ENCODE assay signal across 17 mouse cellular contexts in the genomic region with DNA sequence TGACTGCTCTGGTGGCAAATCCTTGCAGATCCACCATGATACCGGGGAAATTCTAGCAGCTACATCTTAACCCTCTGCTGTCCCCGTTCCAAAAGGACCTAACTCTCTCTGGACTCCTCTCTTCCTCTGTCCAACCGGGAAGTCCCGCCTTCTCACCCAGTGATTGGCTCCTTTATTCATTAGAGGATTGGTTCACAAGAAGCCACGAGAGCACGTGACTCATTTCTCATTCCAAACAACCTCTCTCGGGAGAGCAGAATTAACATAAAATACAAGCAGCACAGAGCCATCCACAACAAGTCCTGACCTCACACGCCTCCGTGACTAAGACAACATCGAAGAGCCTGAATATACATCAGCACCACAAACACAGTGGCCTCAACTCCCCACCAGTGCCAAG. TPM values are rescaled to one million over a fixed set of nuclear protein-coding genes. Genes with fewer than 3 reads are reported as not detected.
DNase-seq lines count a peak whose midpoint lies in the region; TF ChIP-seq lines count a peak whose summit lies in the region.
"Had no signal": no experiment of that assay in that cellular context is flagged by ENCODE, and none has a peak within 500 bp of the region (broad histone marks: within the 10 kb centered on the region; RNA-seq: fewer than 3 reads in every experiment).

No protein-coding gene starts in this region.

- no peaks in the 10 kb centered on the region for H3K79me2 ChIP-seq in CH12.LX (replicated peaks; ENCODE audit: control insufficient read depth, extremely low read depth, insufficient read depth, poor library complexity, severe bottlenecking)

- H3K27ac ChIP-seq in CH12.LX (ENCODE audit: insufficient read depth, low read depth), result no peak overlapping the region
- H3K27ac ChIP-seq in hindbrain, embryonic 10.5 days, result no peak overlapping the region
- H3K27ac ChIP-seq: embryonic facial prominence, embryonic 15.5 days; heart, embryonic 13.5 days; hindbrain, embryonic 15.5 days; midbrain, embryonic 10.5 days had no signal

- WGBS in lung, adult 2 months, result 82% methylated on average over 10 of the region's 10 CpGs
- WGBS in hindbrain, embryonic 10.5 days, result 87% methylated on average over 10 of the region's 10 CpGs

- TF ChIP-seq POLR2A in lung, adult 2 months (IDR thresholded peaks at IDR 0.05; ENCODE audit: borderline replicate concordance, extremely low read depth, low read depth, low read length), result no peak
- peak; percentile 44 for TF ChIP-seq POLR2A in CH12.LX (IDR thresholded peaks at IDR 0.05; ENCODE audit: low read depth, low read length)

- no peak overlapping the region for H3K4me3 ChIP-seq in lung, adult 2 months (replicated peaks; ENCODE audit: extremely low read depth, low read depth, low read length)
- H3K4me3 ChIP-seq in CH12.LX (replicated peaks in 1 of 3; ENCODE audit: low read depth in 2 of 3, low read length in 2 of 3, poor library complexity in 1 of 3), result peak overlapping the region in 2 of 3 experiments; percentile 13 to 50
- no peak overlapping the region for H3K4me3 ChIP-seq in hindbrain, embryonic 10.5 days
- H3K4me3 ChIP-seq: embryonic facial prominence, embryonic 15.5 days; heart, embryonic 13.5 days; hindbrain, embryonic 15.5 days; midbrain, embryonic 10.5 days had no signal

- H3K4me1 ChIP-seq in lung, adult 2 months (ENCODE audit: control insufficient read depth, insufficient read depth, low read length), result 0 out of 2 replicates have a peak, but pooled peaks cover 2% of the 10 kb centered on the region
- H3K4me1 ChIP-seq in CH12.LX (ENCODE audit: control insufficient read depth in 1 of 2, insufficient read depth in 2 of 2), result peaks cover 0 to 3% of the 10 kb centered on the region in 2 experiments; a peak in 1 of 4 replicates
- H3K4me1 ChIP-seq in hindbrain, embryonic 10.5 days (replicated peaks), result no peaks in the 10 kb centered on the region
- H3K4me1 ChIP-seq: heart, embryonic 13.5 days; hindbrain, embryonic 15.5 days; midbrain, embryonic 10.5 days had no signal

- no peak overlapping the region for H3K4me2 ChIP-seq in CH12.LX (ENCODE audit: insufficient read depth, low read depth, poor library complexity, severe bottlenecking)
- H3K4me2 ChIP-seq: embryonic facial prominence, embryonic 15.5 days; heart, embryonic 13.5 days; hindbrain, embryonic 15.5 days had no signal

- no peak for TF ChIP-seq RAD21 in CH12.LX (IDR thresholded peaks at IDR 0.05; ENCODE audit: low read depth, low read length)

- dilution Hi-C loops in CH12.LX (cut with MboI; ENCODE audit: extremely low pct_ligation_motif_present, extremely low pct_unique_long_range_greater_than_20kb, low sequenced_read_pairs), result no loop called here

- in situ Hi-C loops in CH12.LX (cut with MboI; ENCODE audit: low pct_ligation_motif_present, low pct_unique_long_range_greater_than_20kb, low sequenced_read_pairs), result no loop called here

- TF ChIP-seq CTCF in lung, adult 2 months (IDR thresholded peaks at IDR 0.05; ENCODE audit: insufficient read depth, low read length), result no peak
- no peak for TF ChIP-seq CTCF in CH12.LX (conservative IDR thresholded peaks at IDR 0.05 in 1 of 2, IDR thresholded peaks at IDR 0.05 in 1 of 2; ENCODE audit: low read depth in 2 of 2, low read length in 2 of 2)

- DNase-seq in heart, adult 11 months, result peak; percentile 93
- DNase-seq in heart, postnatal 4 days, result no peak
- DNase-seq in lung, postnatal 14 days, result peak; percentile 9
- no peak for DNase-seq in lung, adult 2 months
- peak; percentile 75 for DNase-seq in CH12.LX (ENCODE audit: extremely low read depth)
- peak; percentile 90 for DNase-seq in ZHBTc4 (ENCODE audit: low read depth, low spot score)
- no peak for DNase-seq in hindbrain, embryonic 10.5 days (ENCODE audit: low spot score)
- DNase-seq: right cerebral cortex, postnatal 14 days; spleen, adult 18-20 months; thymus, postnatal 36 days had no signal

- no peaks in the 10 kb centered on the region for H3K9me3 ChIP-seq in CH12.LX (replicated peaks; ENCODE audit: low read length)
- H3K9me3 ChIP-seq in hindbrain, embryonic 10.5 days, result no peaks in the 10 kb centered on the region
- H3K9me3 ChIP-seq: embryonic facial prominence, embryonic 15.5 days; hindbrain, embryonic 15.5 days; midbrain, embryonic 10.5 days had no signal

- no peak overlapping the region for H3K9ac ChIP-seq in CH12.LX (ENCODE audit: insufficient read depth, low read depth)
- H3K9ac ChIP-seq: embryonic facial prominence, embryonic 15.5 days; heart, embryonic 13.5 days; hindbrain, embryonic 15.5 days had no signal

- no peak for TF ChIP-seq EP300 in CH12.LX (IDR thresholded peaks at IDR 0.05; ENCODE audit: low read length)

- H3K36me3 ChIP-seq in CH12.LX (replicated peaks in 1 of 2; ENCODE audit: control insufficient read depth in 1 of 2, insufficient read depth in 1 of 2, low read length in 1 of 2), result no peaks in the 10 kb centered on the region
- no peaks in the 10 kb centered on the region for H3K36me3 ChIP-seq in hindbrain, embryonic 10.5 days
- H3K36me3 ChIP-seq: embryonic facial prominence, embryonic 15.5 days; heart, embryonic 13.5 days; hindbrain, embryonic 15.5 days; midbrain, embryonic 10.5 days had no signal

- peaks cover 22% of the 10 kb centered on the region for H3K27me3 ChIP-seq in CH12.LX (replicated peaks)
- no peaks in the 10 kb centered on the region for H3K27me3 ChIP-seq in hindbrain, embryonic 10.5 days (ENCODE audit: insufficient read depth, poor library complexity, severe bottlenecking)
- H3K27me3 ChIP-seq: embryonic facial prominence, embryonic 15.5 days; heart, embryonic 13.5 days; hindbrain, embryonic 15.5 days had no signal

TF ChIP-seq in CH12.LX, 34 proteins besides CTCF, POLR2A, EP300 and RAD21:
- TF ChIP-seq ZNF384 (IDR thresholded peaks at IDR 0.05; ENCODE audit: low read depth, low read length), result no peak
- TF ChIP-seq RCOR1 (conservative IDR thresholded peaks at IDR 0.05; ENCODE audit: low read depth, low read length), result no peak
- TF ChIP-seq BHLHE40 (IDR thresholded peaks at IDR 0.05; ENCODE audit: low read depth, low read length), result peak; percentile 52
- peak; percentile 75 for TF ChIP-seq MAX (IDR thresholded peaks at IDR 0.05; ENCODE audit: low read length)
- TF ChIP-seq NRF1 (IDR thresholded peaks at IDR 0.05; ENCODE audit: low read depth, low read length), result no peak
- no peak for TF ChIP-seq TCF12 (IDR thresholded peaks at IDR 0.05; ENCODE audit: low read depth, low read length)
- TF ChIP-seq JUND (conservative IDR thresholded peaks at IDR 0.05; ENCODE audit: low read depth, low read length), result no peak
- TF ChIP-seq MYC (IDR thresholded peaks at IDR 0.05; ENCODE audit: low read depth, low read length), result no peak
- TF ChIP-seq CHD2 (IDR thresholded peaks at IDR 0.05; ENCODE audit: low read length), result no peak
- no peak for TF ChIP-seq UBTF (IDR thresholded peaks at IDR 0.05; ENCODE audit: low read depth, low read length)
- TF ChIP-seq ZKSCAN1 (IDR thresholded peaks at IDR 0.05; ENCODE audit: borderline replicate concordance, low read depth, low read length), result no peak
- no peak for TF ChIP-seq SIN3A (IDR thresholded peaks at IDR 0.05; ENCODE audit: low read length)
- TF ChIP-seq SMC3 (IDR thresholded peaks at IDR 0.05; ENCODE audit: low read depth, low read length), result no peak
- peak; percentile 70 for TF ChIP-seq USF1 (IDR thresholded peaks at IDR 0.05; ENCODE audit: low read depth, low read length)
- no peak for TF ChIP-seq IRF4 (IDR thresholded peaks at IDR 0.05; ENCODE audit: low read depth, low read length)
- no peak for TF ChIP-seq PAX5 (IDR thresholded peaks at IDR 0.05; ENCODE audit: low read length)
- no peak for TF ChIP-seq ETS1 (conservative IDR thresholded peaks at IDR 0.05; ENCODE audit: low read depth, low read length)
- no peak for TF ChIP-seq TBP (conservative IDR thresholded peaks at IDR 0.05; ENCODE audit: low read depth, low read length)
- no peak for TF ChIP-seq ELF1 (IDR thresholded peaks at IDR 0.05; ENCODE audit: low read depth, low read length)
- TF ChIP-seq KAT2A (IDR thresholded peaks at IDR 0.05; ENCODE audit: insufficient replicate concordance, low read length), result no peak
- TF ChIP-seq USF2 (conservative IDR thresholded peaks at IDR 0.05; ENCODE audit: low read depth, low read length), result peak; percentile 76
- TF ChIP-seq NELFE (IDR thresholded peaks at IDR 0.05; ENCODE audit: low read depth, low read length), result no peak
- TF ChIP-seq E2F4 (IDR thresholded peaks at IDR 0.05; ENCODE audit: insufficient replicate concordance, low read depth, low read length), result no peak

RNA-seq across cellular contexts. Expression of a gene that starts 22.5 kb away (rescaled TPM):
- 1 to 10 TPM; 3.9 to 4.1 TPM for total RNA-seq in heart, postnatal 4 days (2021)
- polyA plus RNA-seq in lung, adult 2 months (2012; rRNA removed), result 1.2 and 1.3 TPM in 2 replicates
- total RNA-seq in CH12.LX (2012; rRNA removed) (not detected in 2 replicates), CH12.LX (2014; rRNA removed) (not detected in 2 replicates)
- not detected in 2 replicates for polyA plus RNA-seq in CH12.LX (2012; ENCODE audit: insufficient read length, low read depth)
- polyA plus RNA-seq in hindbrain, embryonic 10.5 days (2016; fragmentation: Nextera tagmentation; extraction: Ambion mirVana), result 0.55 and 0.57 TPM in 2 replicates
- total RNA-seq: granulocyte monocyte progenitor cell, adult 5-6 weeks; liver, adult 2 months had no signal
- polyA plus RNA-seq: CD4-positive, CD25-positive, alpha-beta regulatory T cell, adult 4 months; hindbrain, embryonic 15.5 days; liver, adult 2 months had no signal

Comparison
In these comparisons a context has a peak if more than half of its experiments do, and no peak if none do; other contexts are left out.
1. DNase-seq: peak in heart, adult 11 months (single experiment), lung, postnatal 14 days (single experiment), CH12.LX (single experiment) and ZHBTc4 (single experiment); none in heart, postnatal 4 days (single experiment), lung, adult 2 months (single experiment) and hindbrain, embryonic 10.5 days (single experiment).
2. H3K4me3 ChIP-seq: peak in CH12.LX (2 of 3); none in lung, adult 2 months (single experiment) and hindbrain, embryonic 10.5 days (single experiment).